Mouse (Mus musculus): ENCODE measurements around the gene Cul4a.

- TF ChIP-seq CTCF (IDR thresholded peaks at IDR 0.05; ENCODE audit: low read depth) = no peak
- no peak for TF ChIP-seq EP300 (optimal IDR thresholded peaks at IDR 0.05)
Measured at GRCm38 (mm10) chr8:13179482-13179881, 74.1 kb downstream of the Cul4a start.

Measured in stomach, postnatal 0 days (tissue).